Comparison of ENCODE assay signal across 8 mouse cellular contexts in genomic region chr11:109721320-109721780, GRCm38 (mm10). TPM values are rescaled to one million over a fixed set of nuclear protein-coding genes. Genes with fewer than 3 reads are reported as not detected.
A peak's percentile ranks its signal among the peaks of the same experiment; 100 is the strongest.
DNase-seq lines count a peak whose midpoint lies in the region; ATAC-seq and TF ChIP-seq lines count a peak whose summit lies in the region.

No protein-coding gene starts in this region.

- H3K9ac ChIP-seq in heart, embryonic 14.5 days (ENCODE audit: low read length): peak overlapping the region; percentile 64

- no peak for TF ChIP-seq CTCF in spleen, adult 2 months (IDR thresholded peaks at IDR 0.05; ENCODE audit: extremely low read depth, insufficient read depth, insufficient read length, insufficient replicate concordance)

- H3K36me3 ChIP-seq in spleen, adult 2 months (ENCODE audit: control insufficient read depth, insufficient read depth, low read length): no peaks in the 10 kb centered on the region
- no peaks in the 10 kb centered on the region for H3K36me3 ChIP-seq in heart, embryonic 14.5 days (ENCODE audit: control insufficient read depth, insufficient read depth, low read length)

- peak; percentile 48; the same call in 1 of the 2 replicates for ATAC-seq in heart, embryonic 14.5 days (ENCODE audit: insufficient number of reproducible peaks, insufficient read depth, low FRiP score, low read depth)
- peak; percentile 77 for ATAC-seq in megakaryocyte progenitor cell, adult 5-6 weeks (replicated peaks; ENCODE audit: poor library complexity)

- H3K4me3 ChIP-seq in spleen, adult 2 months (ENCODE audit: extremely low read depth, insufficient read depth, insufficient read length): peak overlapping the region; percentile 41
- peak overlapping the region; percentile 50 to 51 for H3K4me3 ChIP-seq in heart, embryonic 14.5 days (ENCODE audit: control insufficient read depth in 1 of 2, insufficient read depth in 1 of 2, low read depth in 1 of 2, low read length in 2 of 2)

- no peaks in the 10 kb centered on the region for H3K9me3 ChIP-seq in heart, embryonic 14.5 days (ENCODE audit: control insufficient read depth, low read length)

- peak overlapping the region; percentile 94 for H3K4me2 ChIP-seq in heart, embryonic 14.5 days (ENCODE audit: low read length)

- peak overlapping the region; percentile 53 for H3K27ac ChIP-seq in spleen, adult 2 months (ENCODE audit: insufficient read depth, low read length)
- peak overlapping the region in 1 of 2 experiments; percentile 11; a peak in 1 of 4 replicates for H3K27ac ChIP-seq in heart, embryonic 14.5 days (replicated peaks in 1 of 2; ENCODE audit: control insufficient read depth in 1 of 2, insufficient read depth in 1 of 2, low read depth in 2 of 2, low read length in 2 of 2)

- WGBS in spleen, adult 2 months: 6% methylated on average over 38 of the region's 40 CpGs
- WGBS in heart, embryonic 14.5 days: 1% methylated on average over 40 of the region's 40 CpGs

- no peak for TF ChIP-seq POLR2A in spleen, adult 2 months (IDR thresholded peaks at IDR 0.05; ENCODE audit: low read depth, low read length)

- H3K27me3 ChIP-seq in spleen, adult 2 months (ENCODE audit: control insufficient read depth, insufficient read depth, low read length): 0 out of 2 replicates have a peak, but pooled peaks cover 3% of the 10 kb centered on the region
- H3K27me3 ChIP-seq in heart, embryonic 14.5 days (ENCODE audit: control insufficient read depth, insufficient read depth, low read length): no peaks in the 10 kb centered on the region

- H3K4me1 ChIP-seq in spleen, adult 2 months (ENCODE audit: control insufficient read depth, insufficient read depth, insufficient read length): no peaks in the 10 kb centered on the region
- H3K4me1 ChIP-seq in heart, embryonic 14.5 days (ENCODE audit: control insufficient read depth in 2 of 2, insufficient read depth in 2 of 2, low read length in 2 of 2): peaks cover 4% of the 10 kb centered on the region in 2 experiments; a peak in 2 of 4 replicates

- no peak for DNase-seq in spleen, adult 2 months (ENCODE audit: low read depth in 1 of 2, low spot score in 2 of 2)
- no peak for DNase-seq in spleen, adult 12 weeks (ENCODE audit: low spot score)
- peak; percentile 58 for DNase-seq in embryo, embryonic 10.5 days (ENCODE audit: low spot score)
- peak; percentile 67 for DNase-seq in kidney, postnatal 14 days
- peak; percentile 20 for DNase-seq in urinary bladder, postnatal 25 days (ENCODE audit: low spot score)
- no peak for DNase-seq in left cerebral cortex, adult 9 months (ENCODE audit: low spot score in 2 of 2)

RNA-seq across cellular contexts. Expression of gene Fam20a, which starts 0.7 kb away (rescaled TPM):
- 3.1 and 4.5 TPM in 2 replicates for polyA plus RNA-seq in spleen, adult 2 months (2012; rRNA removed)
- polyA plus RNA-seq in heart, embryonic 14.5 days (2014; fragmentation: Nextera tagmentation; extraction: Ambion mirVana): 2.1 and 2.6 TPM in 2 replicates
- not detected in 2 replicates for total RNA-seq in megakaryocyte progenitor cell, adult 5-6 weeks (2015)
- not detected in 2 replicates for total RNA-seq in megakaryocyte progenitor cell, adult 5-6 weeks (2017)

Comparison
In these comparisons a context has a peak if more than half of its experiments do, and no peak if none do; other contexts are left out.
1. DNase-seq: peak in embryo, embryonic 10.5 days (single experiment), kidney, postnatal 14 days (single experiment) and urinary bladder, postnatal 25 days (single experiment); none in spleen, adult 2 months (0 of 2), spleen, adult 12 weeks (single experiment) and left cerebral cortex, adult 9 months (0 of 2).